Mouse (Mus musculus) ES-CJ7 (cell line): Measurements from ENCODE around the gene Cox7b.
A peak's percentile ranks its signal among the peaks of the same experiment; 100 is the strongest.
"Not testable (repeated sequence)": the region's sequence is repeated elsewhere in the genome, so short reads cannot be mapped to it uniquely, and the experiment has no call there.

Experiments
- DNase-seq: peaks from one replicate; pipeline ENCODE4 v3.0.0; 2011; ENCODE audit warnings: low read depth, low spot score

The Cox7b gene

DNA sequence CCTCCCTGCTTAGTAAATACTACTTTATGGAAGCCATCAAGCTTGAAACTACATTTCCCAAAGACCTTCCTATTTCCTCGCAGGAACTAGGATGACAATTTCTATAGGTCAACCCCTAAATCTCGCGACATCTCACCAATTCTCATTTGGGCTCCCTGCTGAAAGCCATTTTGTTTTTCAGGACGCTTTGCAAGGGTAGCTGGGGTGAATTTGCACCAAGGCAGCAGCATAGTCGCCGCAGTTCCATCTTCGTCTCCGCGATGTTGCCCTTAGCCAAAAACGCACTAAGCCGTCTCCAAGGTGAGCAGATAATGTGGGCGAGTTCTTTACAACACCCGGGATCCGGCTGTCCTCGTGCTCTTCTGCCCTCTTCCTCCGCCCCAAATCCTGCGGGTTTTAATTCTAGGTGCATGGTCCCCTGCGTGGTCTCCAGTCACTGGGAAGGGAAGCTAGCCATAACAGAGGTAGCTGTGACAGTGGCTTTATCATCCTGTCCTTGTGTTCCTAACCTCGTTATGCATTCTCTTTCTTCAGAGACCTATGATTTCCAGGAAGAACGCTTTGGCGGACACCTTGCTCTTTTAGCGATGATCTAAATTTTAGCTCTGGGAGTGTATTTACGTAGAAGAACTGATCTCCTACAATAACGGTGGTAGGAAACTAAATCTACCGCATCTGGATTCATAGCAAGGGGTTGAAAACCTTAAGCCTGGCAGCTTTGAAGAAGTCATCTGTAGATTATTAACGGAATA is at the start of gene Cox7b:
Gene Cox7b, plus strand, starts transcription at position 130 of the 752 bp plus-strand sequence.
- peak; percentile 92 for DNase-seq

DNA sequence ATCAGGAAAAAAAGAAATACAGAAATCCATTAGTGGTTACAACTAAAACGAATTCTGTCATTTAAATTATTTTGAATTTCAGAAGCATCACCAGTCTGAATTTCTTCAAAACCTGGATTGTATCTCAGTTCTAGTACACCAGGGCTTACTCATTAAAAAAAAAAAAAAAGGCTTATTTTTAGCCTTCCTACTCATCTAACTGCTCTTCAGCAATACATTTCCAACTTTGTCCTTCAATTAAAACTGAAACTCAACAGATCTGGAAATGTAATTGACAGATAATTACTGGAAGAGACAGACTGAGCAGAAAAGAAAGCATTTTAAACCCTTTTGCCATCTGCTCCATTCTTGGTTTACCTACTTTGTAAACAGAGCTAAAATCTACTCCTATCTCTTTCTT is 13.9 kb upstream of the Cox7b start:
- no peak for DNase-seq

DNA sequence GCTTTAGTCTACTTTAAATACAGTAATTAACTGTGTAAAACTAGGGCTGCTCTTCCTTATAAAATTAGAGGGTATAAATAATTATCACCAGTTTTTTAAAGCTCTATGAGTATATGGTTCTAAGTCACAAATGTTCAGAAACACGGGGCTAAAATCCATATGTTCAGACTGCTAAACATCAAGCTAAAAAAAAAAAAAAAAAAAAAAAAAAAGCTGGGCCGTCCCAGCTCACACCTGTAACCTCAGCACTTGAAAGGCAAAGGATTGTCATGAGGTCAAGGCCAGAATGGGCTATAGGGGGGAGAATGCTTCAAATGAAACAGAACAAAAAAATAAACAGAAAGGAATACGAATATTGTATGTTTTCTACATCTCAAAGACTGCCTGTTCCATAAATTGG is 4.7 kb upstream of the Cox7b start:
- no peak for DNase-seq

DNA sequence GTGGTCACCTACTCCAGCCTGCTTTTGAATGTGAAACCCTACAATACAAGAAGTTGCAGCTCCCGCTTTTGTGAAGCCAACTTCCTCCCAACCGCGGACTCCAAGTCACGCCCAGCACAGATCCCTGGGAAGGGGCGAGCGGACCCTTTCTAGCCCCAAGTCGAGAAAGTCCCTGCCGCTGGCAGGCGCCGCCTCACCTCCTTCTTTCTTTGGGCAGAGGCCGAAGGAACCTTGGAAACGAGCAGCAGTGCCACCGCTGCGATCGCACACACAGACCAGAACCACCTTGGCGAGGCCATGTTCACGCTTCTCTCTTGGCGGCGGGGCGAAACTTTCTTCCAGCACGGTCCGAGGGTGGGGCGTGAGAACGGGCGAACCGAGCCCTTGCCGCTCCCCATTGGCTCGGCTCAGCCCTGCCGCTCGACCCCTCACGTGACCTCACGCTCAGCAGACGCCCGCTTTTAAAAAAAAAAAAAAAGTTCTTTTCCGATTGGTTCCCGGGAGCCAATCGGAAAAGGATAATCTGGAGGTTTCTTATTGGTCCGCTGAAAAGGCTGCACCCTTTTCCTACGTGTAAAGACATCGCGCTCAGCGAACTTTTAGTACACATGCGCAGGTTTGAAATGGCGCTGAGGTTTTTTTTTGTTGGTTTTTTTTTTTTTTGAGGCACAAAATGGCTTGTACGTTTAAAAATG is 3.9 kb upstream of the Cox7b start, which contains the start of gene Magt1:
Gene Magt1, minus strand, starts transcription at position 442 of the 695 bp plus-strand sequence.
- peak; percentile 92 for DNase-seq

DNA sequence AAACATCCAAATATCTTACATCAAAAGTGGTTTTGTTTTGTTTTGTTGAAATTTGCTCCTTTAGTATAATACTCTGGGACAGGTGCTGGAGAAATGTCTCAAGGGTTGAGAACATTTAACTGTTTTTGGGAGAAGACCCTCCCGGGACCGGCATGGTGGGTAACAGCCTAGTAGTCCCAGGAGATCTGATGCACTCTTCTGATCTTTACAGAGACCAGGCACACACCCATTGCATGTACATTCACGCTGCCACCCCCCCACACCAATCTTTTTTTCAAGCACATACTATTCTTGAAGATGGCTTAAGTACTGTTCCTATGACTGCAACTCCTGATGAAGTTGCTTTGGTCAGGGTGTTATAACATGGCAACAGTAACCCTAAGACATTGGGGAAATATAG is 2.9 kb upstream of the Cox7b start:
- no peak for DNase-seq

DNA sequence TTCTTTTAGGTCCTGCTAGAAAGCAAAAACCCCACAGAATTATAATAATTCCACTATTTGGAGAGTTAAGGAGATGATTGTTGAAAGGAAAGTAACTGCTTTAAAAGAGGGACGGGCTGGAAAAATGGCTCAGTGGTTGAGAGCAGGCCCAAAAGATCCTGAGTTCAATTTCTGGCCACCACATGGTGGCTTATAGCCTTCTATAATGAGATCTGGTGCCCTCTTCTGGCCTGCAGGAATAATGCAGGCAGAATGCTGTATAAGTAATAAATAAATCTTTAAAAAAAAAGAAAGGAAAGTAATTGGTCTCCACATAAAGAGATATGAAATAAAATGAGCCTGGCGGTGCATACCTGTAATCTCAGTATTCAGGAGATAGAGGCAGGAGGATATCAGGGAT is 2.3 kb upstream of the Cox7b start:
- DNase-seq = peak; percentile 56

DNA sequence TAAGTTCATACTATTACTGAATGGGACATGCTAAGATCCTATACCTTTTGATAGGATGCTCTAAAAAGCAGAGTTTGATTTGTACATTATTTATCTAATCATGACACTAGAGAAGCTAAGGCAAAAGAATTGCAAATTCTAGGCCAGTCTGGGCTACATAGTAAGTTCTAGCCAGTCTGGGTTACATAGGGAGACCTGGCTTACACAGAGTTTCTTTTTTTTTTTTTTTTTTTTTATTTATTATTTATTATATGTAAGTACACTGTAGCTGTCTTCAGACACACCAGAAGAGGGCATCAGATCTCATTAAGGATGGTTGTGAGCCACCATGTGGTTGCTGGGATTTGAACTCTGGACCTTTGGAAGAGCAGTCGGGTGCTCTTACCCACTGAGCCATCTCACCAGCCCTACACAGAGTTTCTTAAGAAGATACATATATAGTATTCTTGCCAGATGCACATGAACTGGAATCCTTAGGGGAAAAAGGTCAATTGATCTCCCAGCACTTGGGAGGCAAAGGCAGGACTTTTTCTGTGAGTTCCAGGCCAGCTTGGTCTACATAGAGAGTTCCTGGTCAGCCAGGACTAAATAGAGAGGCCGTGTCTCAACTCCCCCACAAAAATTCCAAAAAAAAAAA is 641 bp upstream of the Cox7b start:
- DNase-seq = not testable (repeated sequence)

DNA sequence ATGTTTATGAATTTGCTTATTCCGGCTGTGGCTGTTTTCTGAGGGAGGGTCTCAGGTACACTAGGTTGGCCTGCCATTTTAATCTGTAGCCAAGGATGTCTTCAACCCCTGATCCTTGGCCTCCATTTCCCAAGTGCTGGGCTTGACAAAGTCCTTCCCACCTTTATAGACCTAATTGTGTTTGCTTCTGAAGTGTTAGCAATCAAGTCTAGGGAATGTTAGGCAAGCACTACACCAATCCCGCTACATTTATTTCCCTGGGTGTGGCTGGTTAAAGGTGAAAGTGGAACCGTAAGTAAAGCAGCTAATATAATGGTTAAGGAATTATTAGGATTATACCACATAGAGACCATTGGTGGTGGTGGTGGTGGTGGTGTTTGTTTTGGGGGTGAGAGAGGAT is 1.6 kb downstream of the Cox7b start:
- DNase-seq = no peak

DNA sequence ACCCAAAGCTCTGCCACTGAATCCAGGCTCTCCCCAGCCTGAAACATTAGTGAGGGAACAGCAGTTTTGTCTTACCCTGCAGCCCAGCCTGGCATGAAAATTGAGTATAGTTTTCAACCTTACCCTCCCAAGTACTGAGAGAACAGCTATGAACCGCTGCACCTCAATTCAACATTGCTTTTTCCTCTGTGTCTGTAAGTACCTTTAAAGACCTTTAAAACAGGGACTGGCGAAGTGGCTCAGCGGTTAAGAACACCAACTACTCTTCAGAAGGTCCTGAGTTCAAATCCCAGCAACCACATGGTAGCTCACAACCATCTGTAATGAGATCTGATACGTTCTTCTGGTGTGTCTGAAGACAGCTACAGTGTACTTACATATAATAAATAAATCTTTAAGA is 2.0 kb downstream of the Cox7b start:
- no peak for DNase-seq

DNA sequence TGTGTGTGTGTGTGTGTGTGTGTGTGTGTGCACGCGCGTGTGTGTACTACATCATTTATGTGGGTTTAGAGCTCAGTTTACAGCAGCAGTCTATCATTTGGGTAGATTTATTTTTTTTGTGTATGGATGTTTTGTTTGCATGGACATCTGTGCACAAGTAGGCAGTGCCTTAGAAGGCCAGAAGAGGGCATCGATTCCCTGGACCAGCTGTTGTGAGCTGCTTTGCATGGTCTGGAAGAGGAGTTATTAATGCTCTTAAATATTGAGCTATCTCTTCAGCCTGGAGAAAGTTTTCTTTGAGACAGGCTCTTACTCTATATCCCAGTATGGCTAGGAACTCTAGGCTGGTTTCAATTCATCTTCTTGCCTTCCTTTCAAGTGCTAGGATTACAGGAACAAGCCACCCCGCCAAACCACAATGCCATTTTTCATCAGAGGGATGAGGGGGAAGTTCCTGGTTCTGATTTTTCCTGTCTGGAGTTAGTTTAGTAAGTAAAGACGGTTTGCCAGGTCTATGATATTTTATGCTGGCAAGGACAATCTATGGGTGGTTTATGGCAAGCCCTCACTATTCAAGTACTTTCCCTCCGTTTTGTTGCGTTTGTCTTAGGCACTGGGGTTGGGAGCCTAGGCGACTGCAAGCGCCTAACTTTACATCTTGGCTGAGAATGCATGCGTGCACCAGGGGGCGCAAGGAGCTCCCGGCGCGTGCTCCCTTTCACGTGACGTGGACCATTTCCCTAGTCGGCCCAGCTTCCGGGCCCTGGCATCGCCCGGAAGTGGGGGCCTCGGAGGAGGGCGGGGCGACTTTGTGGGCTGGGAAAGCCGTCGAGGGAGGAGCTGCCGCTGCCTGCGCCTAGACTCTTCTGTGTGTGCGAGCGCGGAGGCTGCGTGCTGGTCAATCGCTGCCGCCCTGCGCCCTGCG is 11.2 kb downstream of the Cox7b start, which contains the start of gene Atp7a:
Gene Atp7a, plus strand, starts transcription at position 859 of the 925 bp plus-strand sequence.
- peak; percentile 92 for DNase-seq

DNA sequence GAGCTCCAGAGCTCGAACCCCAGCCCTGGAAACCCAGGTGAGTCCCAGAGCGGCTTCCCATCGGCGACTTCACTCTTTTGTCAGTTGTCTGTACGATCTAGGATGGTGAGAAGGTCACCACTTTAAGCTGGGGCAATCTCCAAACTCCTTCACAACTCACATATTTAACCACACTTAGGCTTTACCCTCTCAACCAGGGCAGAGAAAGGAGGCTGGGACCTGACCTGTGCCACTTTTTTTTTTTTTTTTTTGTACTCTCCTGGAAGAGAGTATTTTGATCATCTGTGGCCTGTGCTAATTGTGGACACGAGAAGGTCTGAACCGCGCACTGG is 11.8 kb downstream of the Cox7b start:
- no peak for DNase-seq

DNA sequence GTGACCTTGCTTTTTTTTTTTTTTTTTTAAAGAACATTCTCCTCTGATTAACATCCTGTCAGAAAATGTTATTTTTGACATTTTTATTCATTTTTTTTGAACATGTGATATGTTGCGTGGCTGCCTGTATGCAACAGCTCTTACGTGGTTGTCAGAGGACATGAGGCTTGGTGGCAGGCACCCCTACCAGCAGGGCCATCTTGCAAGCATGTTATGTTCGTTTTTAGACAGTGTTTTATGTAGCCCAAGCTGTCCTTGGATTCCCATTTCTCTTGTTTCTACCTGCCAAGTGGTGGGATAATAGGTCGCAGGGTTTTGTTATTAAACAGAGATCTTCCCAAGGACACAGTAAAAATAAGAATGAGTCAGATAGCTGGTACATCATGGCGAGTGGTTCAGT is 14.7 kb downstream of the Cox7b start:
- no peak for DNase-seq

DNA sequence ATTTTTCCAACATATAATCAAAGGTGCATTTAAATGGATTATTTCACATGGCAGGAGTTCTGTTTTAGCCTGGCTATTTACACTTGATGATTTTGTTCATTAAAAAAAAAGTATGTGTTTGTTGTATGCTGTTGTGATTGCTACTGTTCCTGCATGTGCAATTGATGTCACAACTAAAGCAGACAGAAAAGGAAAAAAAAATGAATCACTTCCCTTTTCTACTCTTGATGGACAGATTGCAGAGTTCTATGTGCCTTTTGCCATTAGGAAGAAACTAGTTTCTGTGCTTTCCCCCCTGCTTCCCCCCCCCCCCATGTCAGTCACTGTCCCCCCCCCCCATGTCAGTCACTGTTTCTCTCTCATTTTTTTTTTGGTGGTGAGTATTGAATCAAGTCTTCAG is 15.6 kb downstream of the Cox7b start:
- no peak for DNase-seq

DNA sequence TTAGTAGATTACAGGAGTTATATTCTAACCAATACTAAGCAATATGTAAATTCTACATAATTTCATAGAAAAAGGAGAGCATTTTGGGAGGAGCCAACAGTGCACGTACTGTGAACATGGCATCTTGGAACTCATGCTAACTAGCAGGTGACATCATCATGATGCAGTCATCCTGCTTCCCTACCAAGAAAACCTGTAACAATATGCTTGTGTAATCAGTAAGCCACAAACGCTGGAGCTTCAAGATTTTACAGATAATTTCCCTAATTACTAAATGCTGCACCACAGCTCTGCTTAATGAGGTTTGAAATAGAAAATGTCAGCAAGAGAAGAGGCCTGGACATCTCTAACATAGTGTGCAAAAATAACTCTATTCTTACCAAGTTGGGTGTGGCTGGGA is 20.2 kb downstream of the Cox7b start:
- no peak for DNase-seq

DNA sequence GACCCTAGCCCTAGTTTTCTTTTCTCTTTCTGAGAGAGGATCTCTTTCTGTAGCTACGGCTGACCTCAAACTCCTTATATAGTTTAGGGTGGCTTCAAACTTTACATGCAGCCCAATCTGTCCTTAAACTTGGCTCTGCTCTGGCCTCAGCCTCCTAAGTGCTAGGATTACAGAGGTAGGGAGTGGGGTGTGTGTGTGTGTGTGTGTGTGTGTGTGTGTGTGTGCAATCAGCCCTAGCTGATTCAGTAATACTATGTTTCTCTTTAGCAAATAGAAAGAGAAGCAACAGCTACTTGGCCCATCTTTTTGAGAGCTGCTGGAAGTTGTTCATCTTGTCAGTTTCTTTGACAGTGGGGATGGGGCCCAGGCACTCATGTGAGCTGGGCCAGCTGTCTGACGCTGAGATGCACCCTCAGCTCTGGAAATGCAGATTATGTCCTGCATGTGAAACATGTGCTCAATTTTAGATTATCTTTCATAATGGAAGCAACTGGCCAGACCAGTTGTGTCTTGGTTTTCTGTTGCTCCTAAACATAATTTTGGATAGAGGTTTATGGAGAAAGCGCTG is 21.8 kb downstream of the Cox7b start:
- no peak for DNase-seq

DNA sequence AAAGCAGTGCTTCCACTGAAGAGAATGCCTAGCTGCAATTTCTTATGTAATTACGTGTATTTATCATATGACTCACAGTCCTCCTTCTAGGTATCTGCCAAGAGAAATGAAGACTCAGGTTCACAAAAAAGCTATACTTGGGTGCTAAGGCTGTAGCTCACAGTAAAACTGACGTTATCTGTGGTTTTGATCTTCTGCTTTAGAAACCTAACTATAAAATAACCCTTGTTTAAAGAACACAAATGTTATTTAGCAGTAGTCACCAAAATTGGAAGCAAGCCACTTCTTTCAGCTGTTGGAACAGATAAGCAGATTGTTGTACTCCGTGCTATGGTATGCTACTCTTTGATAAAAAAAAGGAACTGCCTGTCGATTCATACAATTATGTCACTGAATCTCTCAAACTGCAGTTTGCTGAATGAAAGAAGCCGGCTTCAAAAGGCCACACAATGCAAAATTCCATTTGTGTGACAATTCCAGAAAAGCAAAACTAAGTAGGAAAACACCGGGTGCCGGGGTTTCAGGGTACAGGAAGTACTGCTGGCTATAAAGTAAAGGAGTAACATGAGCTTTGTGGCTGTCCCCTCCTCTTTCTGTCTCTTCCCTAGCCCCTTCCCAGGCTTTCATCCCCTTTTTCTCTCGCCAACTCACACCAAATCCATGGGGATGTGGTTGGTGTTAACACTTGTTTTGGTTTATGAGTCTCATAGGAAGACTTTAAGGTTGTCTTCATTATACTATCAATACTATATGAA is 28.5 kb downstream of the Cox7b start:
- no peak for DNase-seq

DNA sequence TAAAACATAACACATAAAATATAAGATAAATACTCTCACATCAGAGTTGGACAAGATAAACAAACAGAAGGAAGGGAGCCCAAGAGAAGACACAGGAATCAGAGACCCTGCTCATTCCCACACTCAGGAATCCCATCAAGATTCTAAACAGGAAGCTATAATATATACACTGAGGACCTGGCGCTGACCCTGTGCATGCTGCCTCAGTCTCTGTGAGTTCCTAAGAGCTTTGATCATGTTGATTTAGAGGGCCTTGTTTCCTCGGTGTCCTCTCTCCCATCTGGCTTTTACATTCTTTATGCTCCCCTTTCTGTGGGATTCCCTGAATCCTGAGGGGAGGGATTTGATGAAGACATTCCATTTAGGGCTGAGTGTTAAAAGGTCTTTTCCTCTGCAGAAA is 30.0 kb downstream of the Cox7b start:
- DNase-seq = no peak

DNA sequence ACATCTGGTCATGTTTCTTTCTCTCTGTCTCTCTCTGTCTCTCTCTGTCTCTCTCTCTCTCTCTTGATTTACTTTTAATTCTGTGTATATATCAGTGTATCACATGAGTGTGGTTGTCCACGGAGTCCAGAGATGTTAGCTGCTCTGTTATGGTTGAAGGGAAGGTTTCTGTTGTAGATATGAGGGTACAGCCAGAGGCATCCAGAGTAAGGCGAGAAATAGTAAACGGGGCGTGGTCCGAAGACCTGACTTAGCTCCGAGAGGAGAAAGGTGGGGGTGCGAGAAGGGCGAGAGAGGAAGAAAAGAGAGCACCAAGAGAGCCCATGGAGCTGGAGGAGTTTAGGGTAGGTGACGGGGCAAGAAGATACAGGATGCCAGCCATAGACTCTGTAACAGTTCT is 30.4 kb downstream of the Cox7b start:
- DNase-seq = no peak

DNA sequence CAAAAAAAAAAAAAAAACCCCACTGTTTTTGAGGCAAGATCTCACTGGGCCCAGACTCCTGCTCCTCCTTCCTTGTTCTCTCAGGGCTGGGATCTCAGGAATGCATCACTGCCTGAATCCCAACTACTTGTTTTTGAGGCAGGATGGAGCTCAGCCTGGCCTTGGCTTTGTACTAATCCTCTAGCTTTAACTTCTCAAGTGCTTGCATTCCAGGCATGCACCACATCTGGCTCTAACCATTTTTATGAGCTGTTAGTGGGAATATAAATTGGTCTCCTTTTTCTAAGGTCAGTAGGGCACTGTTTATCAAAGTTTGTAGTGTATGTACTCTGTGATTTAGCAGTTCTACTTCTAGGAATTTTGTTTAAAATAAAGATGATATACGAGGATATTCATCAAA is 32.7 kb downstream of the Cox7b start:
- DNase-seq = no peak
